Mouse (Mus musculus) gastrocnemius, adult 2 months (tissue): ENCODE data around the gene Cuedc1. TPM values are rescaled to one million over a fixed set of nuclear protein-coding genes. Genes with fewer than 3 reads are reported as not detected.

Experiments
- DNase-seq: peaks from one replicate; pipeline ENCODE4 v3.0.0; 2022
- H3K27ac ChIP-seq: fragments of 200-600 bp; 2 replicates; pipeline ENCODE4 v1.8.1; 2022; ENCODE audit warnings: mild to moderate bottlenecking
- H3K4me3 ChIP-seq: fragments of 200-600 bp; 2 replicates; pipeline ENCODE4 v1.8.1; 2022; ENCODE audit warnings: mild to moderate bottlenecking, moderate library complexity
- CTCF ChIP-seq: fragments of 200-600 bp; IDR thresholded peaks from 2 replicates; pipeline ENCODE4 v1.8.1; 2022; ENCODE audit warnings: antibody characterized with exemption, mild to moderate bottlenecking, moderate library complexity
- intact Hi-C: fragments of 180-260 bp; cut with DNase I; formaldehyde crosslinking; loops from one replicate; pipeline ENCODE4 v1.15.1; 2025
- total RNA-seq, 2 experiments: library from RNA; stranded (reverse); gene quantifications; 2 replicates each; pipeline ENCODE4 v1.2.3; 2021

The Cuedc1 gene
- total RNA-seq, 2 experiments from 2014 or later, result 101 to 127 TPM

DNA sequence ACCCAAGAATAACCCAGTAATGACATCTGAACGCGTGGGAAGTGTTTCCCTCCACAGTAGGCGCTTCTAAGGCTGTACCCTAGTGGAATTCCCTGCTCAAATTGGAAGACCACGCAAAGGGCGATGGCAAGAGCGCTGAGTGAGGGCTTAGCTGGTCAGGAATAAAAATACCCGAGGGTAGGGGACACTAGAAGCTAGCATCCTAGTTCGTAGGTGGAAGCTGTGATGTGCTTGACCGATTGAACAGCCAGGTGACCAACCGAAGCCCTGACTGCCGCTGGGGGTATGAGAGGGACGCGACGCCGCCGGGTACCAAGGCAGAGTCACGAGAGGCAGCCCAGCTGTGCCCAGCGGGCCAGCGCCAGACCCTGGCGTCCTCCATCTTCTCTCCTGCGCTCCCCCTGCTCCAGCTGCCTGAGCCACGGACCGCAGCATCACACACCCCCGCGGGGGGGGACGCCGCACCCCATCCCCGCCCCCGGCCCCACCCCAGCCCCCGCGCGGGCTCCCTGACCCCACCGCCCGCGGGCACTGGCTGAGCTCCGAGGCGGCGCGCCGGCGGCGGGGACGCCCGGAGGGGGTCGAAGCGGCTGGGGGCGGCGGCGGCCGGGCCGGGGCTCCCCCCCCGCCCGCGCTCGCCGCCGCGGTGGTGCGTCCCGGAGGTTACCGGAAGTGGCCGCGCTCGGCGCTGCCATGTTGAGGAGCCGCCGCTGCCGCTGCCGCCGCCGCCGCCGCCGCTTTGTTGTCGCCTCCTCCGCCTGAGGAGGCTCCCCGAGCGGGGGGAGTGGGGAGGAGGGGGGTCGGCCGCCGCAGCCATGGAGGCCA is 30.1 kb upstream of the Cuedc1 start, which contains the start of gene Vezf1:
TSS of gene Vezf1 (plus strand) at position 694 of the 825 bp plus-strand sequence.
- TF ChIP-seq CTCF, result no peak
- peak within 1 kb of the TSS; percentile 99 for H3K27ac ChIP-seq

GRCm38 (mm10) chr11:88068411-88069245 is 29.2 kb upstream of the Cuedc1 start:
- peak; percentile 12; the same call in 1 of the 2 replicates for TF ChIP-seq CTCF
- DNase-seq, result peak; percentile 91
- Histone ChIP-seq H3K4me3 (peak overlapping the region; percentile 95), H3K27ac (peak overlapping the region; percentile 99)
- intact Hi-C loops, result loop anchor here (2.0 kb wide), 2 partner anchors 30 to 92 kb away; partner anchors contain the start of gene Cuedc1

More for the DNA sequence above, 30.1 kb upstream of the Cuedc1 start, which contains the start of gene Vezf1:
- intact Hi-C loops, result loop anchor here (2.0 kb wide), 2 partner anchors 31 to 93 kb away; partner anchors contain the start of gene Cuedc1
- H3K4me3 ChIP-seq, result peak within 1 kb of the TSS; percentile 95
- DNase-seq, result peak; percentile 90

- TF ChIP-seq CTCF, result no peak
- peak overlapping the region; percentile 99 for H3K27ac ChIP-seq
- H3K4me3 ChIP-seq, result peak overlapping the region; percentile 95
- no peak for DNase-seq
- intact Hi-C loops, result loop anchor here (2.0 kb wide), 2 partner anchors 30 to 92 kb away; partner anchors contain the start of gene Cuedc1
These were observed 28.6 kb upstream of the Cuedc1 start for GRCm38 (mm10) chr11:88069246-88069570.

- TF ChIP-seq CTCF, result no peak
- intact Hi-C loops, result no loop called here
- Histone ChIP-seq H3K4me3 (peak overlapping the region; percentile 95), H3K27ac (peak overlapping the region; percentile 99)
- no peak for DNase-seq
These were observed 27.5 kb upstream of the Cuedc1 start for GRCm38 (mm10) chr11:88070392-88070791.

- H3K4me3 ChIP-seq, result peak overlapping the region; percentile 95
- no peak for TF ChIP-seq CTCF
- peak overlapping the region; percentile 99 for H3K27ac ChIP-seq
- intact Hi-C loops, result no loop called here
- DNase-seq, result peak; percentile 31
These were observed 26.7 kb upstream of the Cuedc1 start for GRCm38 (mm10) chr11:88071113-88071512.

DNA sequence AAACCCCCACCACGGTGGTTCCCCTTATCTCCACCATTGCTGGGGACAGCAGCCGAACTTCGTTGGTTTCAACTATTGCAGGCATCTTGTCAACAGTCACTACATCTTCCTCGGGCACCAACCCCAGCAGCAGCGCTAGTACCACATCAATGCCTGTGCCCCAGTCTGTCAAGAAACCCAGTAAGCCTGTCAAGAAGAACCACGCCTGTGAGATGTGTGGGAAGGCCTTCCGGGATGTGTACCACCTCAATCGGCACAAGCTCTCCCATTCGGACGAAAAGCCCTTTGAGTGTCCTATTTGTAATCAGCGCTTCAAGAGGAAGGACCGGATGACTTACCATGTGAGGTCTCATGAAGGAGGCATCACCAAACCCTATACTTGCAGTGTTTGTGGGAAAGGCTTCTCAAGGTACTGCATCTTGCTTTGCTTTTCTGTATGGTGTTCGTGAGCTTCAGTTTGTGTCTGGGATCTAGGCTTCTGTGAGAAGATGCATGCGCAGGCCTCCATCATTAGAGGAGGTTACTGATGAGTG is 24.4 kb upstream of the Cuedc1 start:
- H3K4me3 ChIP-seq, result peak overlapping the region; percentile 40
- H3K27ac ChIP-seq, result peak overlapping the region; percentile 99
- no peak for DNase-seq
- intact Hi-C loops, result no loop called here
- no peak for TF ChIP-seq CTCF

DNA sequence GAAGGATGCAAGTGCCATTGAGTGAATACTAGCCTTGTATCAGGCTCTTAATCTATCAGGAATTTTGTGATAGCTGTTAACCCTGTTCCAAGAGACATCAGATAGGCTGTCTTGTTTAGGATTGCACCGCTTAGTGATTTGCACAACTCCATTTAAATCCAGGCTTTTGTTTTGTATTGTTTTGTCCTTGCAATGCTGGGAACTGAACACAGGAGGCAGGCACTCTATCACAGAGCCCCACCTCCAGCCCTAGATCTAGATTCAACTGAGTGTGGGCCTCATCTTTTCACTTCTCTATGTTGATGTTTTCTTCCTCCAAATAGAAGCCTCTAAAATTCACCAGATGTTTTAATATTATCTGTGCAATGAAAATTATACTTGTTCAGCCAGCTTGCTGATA is 22.2 kb upstream of the Cuedc1 start:
- no peak for DNase-seq
- Histone ChIP-seq H3K4me3 (peak overlapping the region; percentile 15; the same call in 1 of the 2 replicates), H3K27ac (peak overlapping the region; percentile 99; the same call in 1 of the 2 replicates)
- intact Hi-C loops, result no loop called here
- peak; percentile 11; the same call in 1 of the 2 replicates for TF ChIP-seq CTCF

- no peak overlapping the region for H3K27ac ChIP-seq
- DNase-seq, result no peak
- intact Hi-C loops, result no loop called here
- TF ChIP-seq CTCF, result no peak
- no peak overlapping the region for H3K4me3 ChIP-seq
These were observed 21.5 kb upstream of the Cuedc1 start for GRCm38 (mm10) chr11:88076394-88076793.

- TF ChIP-seq CTCF, result no peak
- no peak for DNase-seq
- no peak overlapping the region for H3K4me3 ChIP-seq
- H3K27ac ChIP-seq, result no peak overlapping the region
- intact Hi-C loops, result no loop called here
These were observed 14.2 kb upstream of the Cuedc1 start for GRCm38 (mm10) chr11:88083699-88084098.

GRCm38 (mm10) chr11:88086737-88087627 is 10.9 kb upstream of the Cuedc1 start:
- peak overlapping the region; percentile 68 for H3K4me3 ChIP-seq
- DNase-seq, result peak; percentile 95
- H3K27ac ChIP-seq, result peak overlapping the region; percentile 87
- TF ChIP-seq CTCF, result no peak
- intact Hi-C loops, result no loop called here

GRCm38 (mm10) chr11:88089150-88089549 is 8.7 kb upstream of the Cuedc1 start:
- intact Hi-C loops, result no loop called here

More at GRCm38 (mm10) chr11:88089150-88089549, 8.7 kb upstream of the Cuedc1 start:
- TF ChIP-seq CTCF, result no peak
- no peak for DNase-seq
- no peak overlapping the region for H3K27ac ChIP-seq
- no peak overlapping the region for H3K4me3 ChIP-seq
